ENCODE assay signal across 30 mouse cellular contexts in the genomic region with DNA sequence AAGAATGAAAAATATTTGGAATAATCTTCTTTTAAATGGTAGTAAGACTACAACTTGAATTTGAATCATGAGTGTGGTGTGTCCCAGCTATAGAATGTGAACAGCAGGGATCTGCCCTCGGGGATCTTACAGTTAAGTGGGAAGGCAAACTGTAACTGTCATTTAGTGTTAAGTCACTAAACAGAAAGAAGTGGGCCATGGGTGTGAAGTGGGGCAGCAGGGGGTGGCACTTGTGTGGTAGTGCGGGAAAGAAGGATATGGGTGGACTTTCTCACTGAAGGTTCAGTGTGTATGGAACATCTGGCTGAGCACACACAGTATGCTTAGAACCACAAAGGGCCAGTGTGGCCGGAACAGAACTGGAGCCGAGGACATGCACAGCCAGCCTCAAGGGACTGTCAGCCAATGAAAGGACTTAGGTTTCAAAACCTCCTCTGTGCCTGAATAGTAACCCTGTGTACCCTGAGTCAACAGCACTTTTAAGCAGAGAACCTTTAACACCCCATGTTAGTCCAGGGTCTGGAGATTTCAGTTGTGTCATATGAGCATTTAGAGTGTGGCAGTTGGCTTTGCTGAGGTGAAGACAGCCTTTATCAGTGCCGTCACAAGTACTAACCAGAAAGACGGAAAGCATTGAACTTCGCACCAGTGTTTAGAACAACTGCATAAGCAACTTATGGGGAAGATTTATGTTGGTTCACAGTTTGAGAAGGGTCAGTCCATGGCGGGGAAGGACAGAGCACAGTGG. TPM values are rescaled to one million over a fixed set of nuclear protein-coding genes. Genes with fewer than 3 reads are reported as not detected.
DNase-seq lines count a peak whose midpoint lies in the region; ATAC-seq and TF ChIP-seq lines count a peak whose summit lies in the region.
"Had no signal": no experiment of that assay in that cellular context is flagged by ENCODE, and none has a peak within 500 bp of the region (broad histone marks: within the 10 kb centered on the region; RNA-seq: fewer than 3 reads in every experiment).

No protein-coding gene starts in this region.

- no peak overlapping the region for H3K9ac ChIP-seq in forebrain, postnatal 0 days
- no peak overlapping the region for H3K9ac ChIP-seq in forebrain, embryonic 16.5 days (replicated peaks; ENCODE audit: low read depth, low read length)
- no peak overlapping the region for H3K9ac ChIP-seq in intestine, postnatal 0 days (ENCODE audit: low read depth, low read length)
- no peak overlapping the region for H3K9ac ChIP-seq in intestine, embryonic 15.5 days
- peak overlapping the region; percentile 50 for H3K9ac ChIP-seq in MEL (ENCODE audit: control insufficient read depth, low read depth, low read length, poor library complexity, severe bottlenecking)
- H3K9ac ChIP-seq: forebrain, embryonic 13.5 days; heart, embryonic 13.5 days; hindbrain, embryonic 12.5 days; liver, embryonic 15.5 days; lung, embryonic 14.5 days; neural tube, embryonic 12.5 days had no signal

- no peaks in the 10 kb centered on the region for H3K27me3 ChIP-seq in forebrain, postnatal 0 days (ENCODE audit: insufficient read depth, low read length)
- H3K27me3 ChIP-seq in forebrain, embryonic 16.5 days (replicated peaks; ENCODE audit: control insufficient read depth, insufficient read depth, low read length) = no peaks in the 10 kb centered on the region
- H3K27me3 ChIP-seq in intestine, postnatal 0 days (replicated peaks; ENCODE audit: control insufficient read depth, insufficient read depth, low read length) = no peaks in the 10 kb centered on the region
- no peaks in the 10 kb centered on the region for H3K27me3 ChIP-seq in intestine, embryonic 15.5 days (replicated peaks)
- no peaks in the 10 kb centered on the region for H3K27me3 ChIP-seq in MEL (ENCODE audit: control insufficient read depth in 1 of 2, insufficient read depth in 2 of 2, low read length in 2 of 2)
- H3K27me3 ChIP-seq: CH12.LX; forebrain, embryonic 13.5 days; heart, embryonic 13.5 days; hindbrain, embryonic 12.5 days; liver, embryonic 15.5 days; neural tube, embryonic 12.5 days had no signal

- TF ChIP-seq POLR2A in MEL (IDR thresholded peaks at IDR 0.05; ENCODE audit: control insufficient read depth in 1 of 2, insufficient read depth in 1 of 2, low read depth in 1 of 2, low read length in 2 of 2, poor library complexity in 1 of 2) = no peak

- no peak for TF ChIP-seq CTCF in forebrain, postnatal 0 days (IDR thresholded peaks at IDR 0.05; ENCODE audit: low read depth)
- TF ChIP-seq CTCF in intestine, postnatal 0 days (IDR thresholded peaks at IDR 0.05; ENCODE audit: low read depth) = no peak; the same call in 1 of the 2 replicates
- TF ChIP-seq CTCF in MEL (IDR thresholded peaks at IDR 0.05 in 2 of 3, conservative IDR thresholded peaks at IDR 0.05 in 1 of 3; ENCODE audit: control insufficient read depth in 1 of 3, insufficient read depth in 1 of 3, low read depth in 2 of 3, low read length in 3 of 3, poor library complexity in 1 of 3, severe bottlenecking in 1 of 3) = no peak

- no peaks in the 10 kb centered on the region for H3K9me3 ChIP-seq in forebrain, postnatal 0 days (ENCODE audit: low read length)
- no peaks in the 10 kb centered on the region for H3K9me3 ChIP-seq in forebrain, embryonic 16.5 days (ENCODE audit: control insufficient read depth, low read length)
- no peaks in the 10 kb centered on the region for H3K9me3 ChIP-seq in intestine, postnatal 0 days (ENCODE audit: control insufficient read depth)
- no peaks in the 10 kb centered on the region for H3K9me3 ChIP-seq in intestine, embryonic 15.5 days
- H3K9me3 ChIP-seq in MEL (replicated peaks; ENCODE audit: insufficient read depth, low read length) = no peaks in the 10 kb centered on the region
- H3K9me3 ChIP-seq: forebrain, embryonic 13.5 days; heart, embryonic 13.5 days; hindbrain, embryonic 12.5 days; liver, embryonic 15.5 days; neural tube, embryonic 12.5 days had no signal

- H3K4me2 ChIP-seq in forebrain, postnatal 0 days (ENCODE audit: low read depth) = no peak overlapping the region
- no peak overlapping the region for H3K4me2 ChIP-seq in forebrain, embryonic 16.5 days (ENCODE audit: low read length)
- H3K4me2 ChIP-seq in intestine, postnatal 0 days (replicated peaks; ENCODE audit: low read depth) = no peak overlapping the region
- no peak overlapping the region for H3K4me2 ChIP-seq in intestine, embryonic 15.5 days (replicated peaks)
- H3K4me2 ChIP-seq: forebrain, embryonic 13.5 days; heart, embryonic 13.5 days; hindbrain, embryonic 12.5 days; liver, embryonic 15.5 days; lung, embryonic 14.5 days; midbrain, embryonic 11.5 days; neural tube, embryonic 12.5 days had no signal

- no peak overlapping the region for H3K27ac ChIP-seq in forebrain, postnatal 0 days (ENCODE audit: low read depth, low read length)
- H3K27ac ChIP-seq in forebrain, embryonic 16.5 days (ENCODE audit: low read length) = no peak overlapping the region
- H3K27ac ChIP-seq in intestine, postnatal 0 days (ENCODE audit: low read depth, low read length) = no peak overlapping the region
- no peak overlapping the region for H3K27ac ChIP-seq in intestine, embryonic 15.5 days
- peak overlapping the region; percentile 60 for H3K27ac ChIP-seq in MEL (ENCODE audit: control insufficient read depth, low read depth, low read length)
- H3K27ac ChIP-seq: forebrain, embryonic 13.5 days; heart, adult 2 months; heart, embryonic 13.5 days; hindbrain, embryonic 12.5 days; kidney, postnatal 0 days; liver, embryonic 15.5 days; neural tube, embryonic 12.5 days had no signal

- TF ChIP-seq EP300 in MEL (IDR thresholded peaks at IDR 0.05; ENCODE audit: low read depth in 1 of 2, low read length in 2 of 2) = peak; percentile 61 to 81

- DNase-seq in forebrain, postnatal 0 days = no peak
- DNase-seq in MEL (ENCODE audit: low read depth, low spot score) = peak; percentile 76
- DNase-seq in retina, embryonic 14.5 days (ENCODE audit: low spot score) = peak; percentile 28
- no peak for DNase-seq in Muller cell, postnatal 12 days (ENCODE audit: inconsistent ontology term)
- DNase-seq: adrenal gland, postnatal 10 days; cerebellum, adult 8-10 months; cerebellum, postnatal 36 days; gastrocnemius, postnatal 25 days; heart, adult 2 months; heart, postnatal 36 days; kidney, adult 18-20 months; kidney, postnatal 4 days; lung, embryonic 14.5 days; lung, postnatal 14 days; thymus, postnatal 14 days had no signal

- H3K79me2 ChIP-seq in MEL (ENCODE audit: control insufficient read depth, insufficient read depth, low read length, poor library complexity) = no peaks in the 10 kb centered on the region

- peak; percentile 14; the same call in 1 of the 2 replicates for ATAC-seq in forebrain, postnatal 0 days
- no peak for ATAC-seq in forebrain, embryonic 16.5 days
- ATAC-seq in intestine, postnatal 0 days = peak; percentile 31; the same call in 1 of the 2 replicates
- ATAC-seq in intestine, embryonic 15.5 days = no peak
- ATAC-seq: activated CD4-positive, CD25-positive, alpha-beta regulatory T cell, adult 4 months; forebrain, embryonic 13.5 days; midbrain, embryonic 16.5 days had no signal

- peaks cover 25% of the 10 kb centered on the region for H3K36me3 ChIP-seq in forebrain, postnatal 0 days (ENCODE audit: insufficient read depth)
- peaks cover 6% of the 10 kb centered on the region; the same call in 1 of the 2 replicates for H3K36me3 ChIP-seq in forebrain, embryonic 16.5 days (ENCODE audit: control insufficient read depth, insufficient read depth)
- H3K36me3 ChIP-seq in intestine, postnatal 0 days (ENCODE audit: control insufficient read depth, insufficient read depth) = peaks cover 16% of the 10 kb centered on the region
- peaks cover 12% of the 10 kb centered on the region; the same call in 1 of the 2 replicates for H3K36me3 ChIP-seq in intestine, embryonic 15.5 days
- peaks cover 0 to 32% of the 10 kb centered on the region in 2 experiments; a peak in 2 of 4 replicates for H3K36me3 ChIP-seq in MEL (ENCODE audit: control insufficient read depth in 1 of 2, insufficient read depth in 2 of 2, low read length in 2 of 2)

- 83% methylated on average over 8 of the region's 8 CpGs for WGBS in forebrain, postnatal 0 days
- WGBS in forebrain, embryonic 16.5 days = 82% methylated on average over 8 of the region's 8 CpGs
- 71% methylated on average over 8 of the region's 8 CpGs for WGBS in intestine, postnatal 0 days
- WGBS in intestine, embryonic 15.5 days = 77% methylated on average over 8 of the region's 8 CpGs

- no peaks in the 10 kb centered on the region for H3K4me1 ChIP-seq in forebrain, postnatal 0 days (ENCODE audit: insufficient read depth)
- H3K4me1 ChIP-seq in forebrain, embryonic 16.5 days (replicated peaks; ENCODE audit: control insufficient read depth, insufficient read depth, low read length) = no peaks in the 10 kb centered on the region
- H3K4me1 ChIP-seq in intestine, postnatal 0 days (replicated peaks; ENCODE audit: control insufficient read depth, insufficient read depth, low read length) = no peaks in the 10 kb centered on the region
- H3K4me1 ChIP-seq in intestine, embryonic 15.5 days (replicated peaks) = no peaks in the 10 kb centered on the region
- peaks cover 27 to 44% of the 10 kb centered on the region in 2 experiments for H3K4me1 ChIP-seq in MEL (ENCODE audit: control insufficient read depth in 1 of 2, insufficient read depth in 2 of 2, low read length in 2 of 2)
- H3K4me1 ChIP-seq: forebrain, embryonic 13.5 days; neural tube, embryonic 12.5 days had no signal

- H3K4me3 ChIP-seq in forebrain, postnatal 0 days (ENCODE audit: low read depth, low read length) = no peak overlapping the region
- H3K4me3 ChIP-seq in forebrain, embryonic 16.5 days (replicated peaks; ENCODE audit: low read length) = no peak overlapping the region
- H3K4me3 ChIP-seq in intestine, postnatal 0 days (ENCODE audit: low read depth, low read length) = no peak overlapping the region
- H3K4me3 ChIP-seq in intestine, embryonic 15.5 days (replicated peaks) = no peak overlapping the region
- H3K4me3 ChIP-seq in MEL (ENCODE audit: control insufficient read depth in 1 of 2, insufficient read depth in 1 of 2, low read depth in 2 of 2, low read length in 2 of 2) = peak overlapping the region in 1 of 2 experiments; percentile 19; a peak in 1 of 4 replicates
- H3K4me3 ChIP-seq: forebrain, embryonic 13.5 days; heart, adult 2 months; heart, embryonic 13.5 days; hindbrain, embryonic 12.5 days; liver, embryonic 15.5 days; myocyte; neural tube, embryonic 12.5 days had no signal

- TF ChIP-seq RAD21 in MEL (IDR thresholded peaks at IDR 0.05; ENCODE audit: low read depth, low read length) = no peak

RNA-seq across cellular contexts. Expression of gene Golga5, which starts 33.1 kb away (rescaled TPM):
- total RNA-seq in forebrain, postnatal 0 days (2014; rRNA removed) = 28.9 and 34.9 TPM in 2 replicates
- 24.4 and 25.6 TPM in 2 replicates for polyA plus RNA-seq in forebrain, postnatal 0 days (2015; fragmentation: Nextera tagmentation; extraction: Ambion mirVana)
- 33.2 and 35.5 TPM in 2 replicates for polyA plus RNA-seq in forebrain, embryonic 16.5 days (2015; fragmentation: Nextera tagmentation; extraction: Ambion mirVana)
- 36.1 and 36.7 TPM in 2 replicates for polyA plus RNA-seq in intestine, postnatal 0 days (2015; fragmentation: Nextera tagmentation; extraction: Ambion mirVana)
- 30.0 and 33.1 TPM in 2 replicates for polyA plus RNA-seq in intestine, embryonic 15.5 days (2015; fragmentation: Nextera tagmentation; extraction: Ambion mirVana)
- 22.3 and 25.9 TPM in 2 replicates for total RNA-seq in MEL (2012; rRNA removed)
- 10 to 100 TPM in 1 of 2 experiments, not detected in 1; 29.3 TPM for polyA plus RNA-seq in MEL (2012; ENCODE audit: insufficient read depth in 1 of 2, insufficient read length in 2 of 2, low read depth in 1 of 2, low replicate concordance in 2 of 2, missing spikeins in 1 of 2)

RNA-seq across cellular contexts. Expression of gene Chga, which starts 52.7 kb away (rescaled TPM):
- total RNA-seq in forebrain, postnatal 0 days (2014; rRNA removed) = 108 and 123 TPM in 2 replicates
- polyA plus RNA-seq in forebrain, postnatal 0 days (2015; fragmentation: Nextera tagmentation; extraction: Ambion mirVana) = 130 and 171 TPM in 2 replicates
- polyA plus RNA-seq in forebrain, embryonic 16.5 days (2015; fragmentation: Nextera tagmentation; extraction: Ambion mirVana) = 97.7 and 118 TPM in 2 replicates
- 41.5 and 43.2 TPM in 2 replicates for polyA plus RNA-seq in intestine, postnatal 0 days (2015; fragmentation: Nextera tagmentation; extraction: Ambion mirVana)
- polyA plus RNA-seq in intestine, embryonic 15.5 days (2015; fragmentation: Nextera tagmentation; extraction: Ambion mirVana) = 26.2 and 27.3 TPM in 2 replicates
- total RNA-seq in MEL (2012; rRNA removed) = not detected in 2 replicates
- not detected for polyA plus RNA-seq in MEL (2012; ENCODE audit: insufficient read depth in 1 of 2, insufficient read length in 2 of 2, low read depth in 1 of 2, low replicate concordance in 2 of 2, missing spikeins in 1 of 2)
- total RNA-seq: CH12.LX; gastrocnemius, adult 18-20 months; gastrocnemius, postnatal 25 days; heart, adult 2 months; heart, postnatal 36 days had no signal
- polyA plus RNA-seq: activated CD4-positive, CD25-positive, alpha-beta regulatory T cell, adult 4 months; myocyte had no signal

Comparison
In these comparisons a context has a peak if more than half of its experiments do, and no peak if none do; other contexts are left out.
1. ATAC-seq: peak in forebrain, postnatal 0 days (single experiment) and intestine, postnatal 0 days (single experiment); none in forebrain, embryonic 16.5 days (single experiment) and intestine, embryonic 15.5 days (single experiment).
2. DNase-seq: peak in MEL (single experiment) and retina, embryonic 14.5 days (single experiment); none in forebrain, postnatal 0 days (single experiment) and Muller cell, postnatal 12 days (single experiment).
3. RNA of gene Chga, which starts 52.7 kb away (polyA plus RNA-seq): 130 to 171 TPM in forebrain, postnatal 0 days, 97.7 to 118 TPM in forebrain, embryonic 16.5 days, 41.5 to 43.2 TPM in intestine, postnatal 0 days and 26.2 to 27.3 TPM in intestine, embryonic 15.5 days; not detected in MEL; every median in the first group is over 10 times any median in the second.